Mouse (Mus musculus) left cerebral cortex, adult 6 months (tissue): ENCODE results near the gene Mfap3. TPM values are rescaled to one million over a fixed set of nuclear protein-coding genes. Genes with fewer than 3 reads are reported as not detected.

Experiments
- long read RNA-seq, 2 experiments: library from polyadenylated mRNA; unstranded; transcript quantifications; one replicate each; pipeline ENCODE4 v2.0.0; 2019 to 2020
- polyA plus RNA-seq: library from polyadenylated mRNA; unstranded; fragments of <200 nt; fragmentation: Nextera tagmentation; gene quantifications from 2 replicates; pipeline ENCODE4 v1.2.3, GENCODE M21; 2021

Gene Mfap3
- 5.7 and 8.7 TPM in 2 replicates for polyA plus RNA-seq
- long read RNA-seq, experiment 1, full-length matches to known transcripts: 83 of 107 reads
- long read RNA-seq, experiment 1, partial matches to known transcripts: 7 of 107 reads
- long read RNA-seq, experiment 1, other reads (novel, unspliced or antisense): 17 of 107 reads
- long read RNA-seq, experiment 2, full-length matches to known transcripts: 22 of 32 reads
- long read RNA-seq, experiment 2, partial matches to known transcripts: 1 of 32 reads
- long read RNA-seq, experiment 2, other reads (novel, unspliced or antisense): 9 of 32 reads

DNA sequence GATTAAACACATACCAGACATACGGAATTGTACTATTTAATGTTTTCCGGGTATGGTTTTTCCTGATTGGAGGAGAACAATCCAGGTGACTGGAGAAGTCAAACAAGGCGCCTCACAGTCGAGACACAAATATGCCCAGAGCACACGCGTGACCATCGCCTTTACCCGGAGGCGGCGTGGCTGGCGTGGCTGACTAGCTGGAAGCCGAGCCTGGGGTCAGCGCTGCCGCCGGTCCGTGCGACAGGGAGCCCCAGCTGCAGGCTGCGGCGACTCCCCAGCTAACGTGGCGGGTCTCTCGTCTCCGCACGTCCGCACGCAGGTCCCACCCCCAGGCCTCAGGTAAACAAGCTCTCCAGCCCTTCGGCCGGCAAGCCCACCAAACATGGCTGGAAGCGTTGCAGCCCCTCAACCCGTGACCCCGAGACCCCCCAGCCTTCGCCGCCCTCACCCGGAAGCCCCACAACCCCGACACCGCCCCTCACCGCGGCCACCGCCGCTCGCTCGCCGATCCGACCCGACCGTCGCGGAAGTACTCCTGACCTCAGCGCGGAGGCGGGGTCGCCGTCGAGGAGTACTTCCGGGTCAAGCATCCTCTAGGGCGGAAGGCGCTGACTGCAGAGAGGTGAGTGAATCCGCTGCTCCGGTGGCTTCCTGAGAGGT is at the start of gene Mfap3, which contains the start of gene Fam114a2:
Gene Mfap3, plus strand, starts transcription at position 574 of the 660 bp plus-strand sequence.
Gene Fam114a2, minus strand, starts transcription at position 527 of the 660 bp plus-strand sequence.

Other genes starting within 250 kb of the Mfap3 start
- 21.4 and 28.1 TPM in 2 replicates for gene Fam114a2, start within 50 bp of the Mfap3 start, polyA plus RNA-seq
- 0.75 and 2.8 TPM in 2 replicates for gene Galnt10, start 126.8 kb downstream of the Mfap3 start, polyA plus RNA-seq